8 mouse cellular contexts compared by ENCODE assay signal in the genomic region with DNA sequence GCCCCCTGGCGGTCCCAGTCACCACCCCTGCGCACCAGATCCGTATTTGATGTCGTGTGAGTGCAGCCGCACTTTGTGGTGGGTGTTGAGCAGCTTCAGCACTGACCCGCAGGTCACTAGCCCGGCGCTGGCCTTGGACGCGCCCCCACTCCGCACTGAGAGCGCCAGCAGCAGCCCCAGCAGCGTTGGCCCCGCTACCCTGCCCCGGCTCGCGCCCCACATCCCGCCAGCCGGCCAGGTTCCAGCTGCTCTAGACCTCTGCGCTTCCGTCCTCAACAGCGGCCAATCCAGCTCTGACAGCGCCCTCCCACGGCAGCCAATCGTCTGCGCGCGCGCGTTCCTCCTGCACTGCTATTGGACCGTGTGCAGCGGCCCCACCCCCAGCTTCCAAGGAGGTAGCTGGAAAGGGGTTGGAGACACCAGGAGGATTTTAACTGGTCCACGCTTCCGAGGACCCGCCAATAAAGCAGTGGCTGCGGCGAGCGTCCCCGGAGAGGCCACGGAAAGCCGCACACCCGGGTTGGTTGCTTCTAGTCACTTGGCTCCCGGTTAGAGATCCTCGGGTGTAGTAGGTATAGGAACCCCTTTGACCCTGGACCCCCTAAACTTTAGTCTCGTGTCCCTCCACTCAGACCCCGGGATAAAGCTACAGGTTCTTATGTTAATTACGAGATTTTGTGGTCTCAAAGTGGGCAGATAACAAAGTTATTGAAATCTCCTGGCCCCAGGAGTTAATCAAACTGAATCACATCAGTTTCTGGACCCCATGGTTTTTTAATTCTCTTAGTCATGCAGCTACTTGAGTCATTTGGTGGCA. TPM values are rescaled to one million over a fixed set of nuclear protein-coding genes. Genes with fewer than 3 reads are reported as not detected.
DNase-seq lines count a peak whose midpoint lies in the region; ATAC-seq and TF ChIP-seq lines count a peak whose summit lies in the region.

Gene Sdf2l1, minus strand, starts transcription at position 295 of the 817 bp plus-strand sequence.

- WGBS in forebrain, embryonic 10.5 days: under 1% methylated on average over 47 of the region's 47 CpGs
- WGBS in heart, embryonic 15.5 days: under 1% methylated on average over 47 of the region's 47 CpGs
- WGBS in liver, embryonic 14.5 days (ENCODE audit: insufficient replicate concordance): under 1% methylated on average over 47 of the region's 47 CpGs
- under 1% methylated on average over 47 of the region's 47 CpGs for WGBS in neural tube, embryonic 11.5 days
- under 1% methylated on average over 46 of the region's 47 CpGs for WGBS in stomach, postnatal 0 days

- DNase-seq in c-Kit-negative CD71-positive TER-119-positive erythroid progenitor cells, embryonic 14.5 days (ENCODE audit: low read depth, low spot score): peak; percentile 96
- DNase-seq in forebrain, embryonic 10.5 days (ENCODE audit: extremely low spot score, low spot score): peak; percentile 99
- DNase-seq in kidney, postnatal 25 days: peak; percentile 98
- DNase-seq in liver, embryonic 14.5 days (ENCODE audit: low read depth in 3 of 3, low spot score in 3 of 3): peak; percentile 96 to 97 (median 97)
- peak; percentile 99 for DNase-seq in neural tube, embryonic 11.5 days (ENCODE audit: low spot score)
- peak; percentile 99 for DNase-seq in stomach, postnatal 0 days (ENCODE audit: low spot score)

- TF ChIP-seq CTCF in liver, embryonic 14.5 days (IDR thresholded peaks at IDR 0.05; ENCODE audit: low read depth): peak; percentile 78
- TF ChIP-seq CTCF in stomach, postnatal 0 days (IDR thresholded peaks at IDR 0.05; ENCODE audit: low read depth): peak; percentile 48; the same call in 1 of the 2 replicates

- ATAC-seq in CD4-positive, CD25-positive, alpha-beta regulatory T cell, adult 4 months: peak; percentile 97
- peak; percentile 97 for ATAC-seq in heart, embryonic 15.5 days (replicated peaks; ENCODE audit: insufficient number of reproducible peaks, insufficient read depth, low FRiP score, low read depth)
- peak; percentile 98 for ATAC-seq in liver, embryonic 14.5 days (ENCODE audit: insufficient read depth)
- ATAC-seq in neural tube, embryonic 11.5 days (ENCODE audit: insufficient read depth, low FRiP score, low TSS enrichment): peak; percentile 99
- ATAC-seq in stomach, postnatal 0 days (ENCODE audit: low FRiP score, low TSS enrichment): peak; percentile 99

- H3K4me3 ChIP-seq in forebrain, embryonic 10.5 days: peak within 1 kb of the TSS; percentile 82
- H3K4me3 ChIP-seq in heart, embryonic 15.5 days: peak within 1 kb of the TSS; percentile 86
- H3K4me3 ChIP-seq in liver, embryonic 14.5 days (ENCODE audit: insufficient read depth in 1 of 2, low read depth in 2 of 2, low read length in 2 of 2): peak within 1 kb of the TSS; percentile 76 to 83
- H3K4me3 ChIP-seq in neural tube, embryonic 11.5 days (ENCODE audit: low read depth, low read length): peak within 1 kb of the TSS; percentile 69
- peak within 1 kb of the TSS; percentile 76 for H3K4me3 ChIP-seq in stomach, postnatal 0 days (ENCODE audit: low read depth, low read length)

- H3K4me2 ChIP-seq in heart, embryonic 15.5 days: peak within 1 kb of the TSS; percentile 98
- H3K4me2 ChIP-seq in liver, embryonic 14.5 days (ENCODE audit: low read depth): peak within 1 kb of the TSS; percentile 100
- H3K4me2 ChIP-seq in neural tube, embryonic 11.5 days (ENCODE audit: low read depth): peak within 1 kb of the TSS; percentile 82
- H3K4me2 ChIP-seq in stomach, postnatal 0 days (replicated peaks; ENCODE audit: low read depth): peak within 1 kb of the TSS; percentile 99

- 0 out of 2 replicates have a peak, but pooled peaks cover 3% of the 10 kb centered on the region for H3K27me3 ChIP-seq in forebrain, embryonic 10.5 days (ENCODE audit: poor library complexity, severe bottlenecking)
- no peaks in the 10 kb centered on the region for H3K27me3 ChIP-seq in heart, embryonic 15.5 days
- no peaks in the 10 kb centered on the region for H3K27me3 ChIP-seq in liver, embryonic 14.5 days (ENCODE audit: control insufficient read depth, insufficient read depth, low read length)
- H3K27me3 ChIP-seq in neural tube, embryonic 11.5 days (ENCODE audit: control insufficient read depth, insufficient read depth, low read length): no peaks in the 10 kb centered on the region
- H3K27me3 ChIP-seq in stomach, postnatal 0 days (ENCODE audit: control insufficient read depth, insufficient read depth, low read length): no peaks in the 10 kb centered on the region

- H3K9me3 ChIP-seq in forebrain, embryonic 10.5 days: no peaks in the 10 kb centered on the region
- H3K9me3 ChIP-seq in heart, embryonic 15.5 days (replicated peaks): no peaks in the 10 kb centered on the region
- H3K9me3 ChIP-seq in liver, embryonic 14.5 days (ENCODE audit: control insufficient read depth, low read length): no peaks in the 10 kb centered on the region
- no peaks in the 10 kb centered on the region for H3K9me3 ChIP-seq in neural tube, embryonic 11.5 days (ENCODE audit: control insufficient read depth, low read length)
- no peaks in the 10 kb centered on the region for H3K9me3 ChIP-seq in stomach, postnatal 0 days (ENCODE audit: control insufficient read depth, low read length)

- peak within 1 kb of the TSS; percentile 74 for H3K9ac ChIP-seq in heart, embryonic 15.5 days
- H3K9ac ChIP-seq in liver, embryonic 14.5 days (replicated peaks): peak within 1 kb of the TSS; percentile 88
- peak within 1 kb of the TSS; percentile 75 for H3K9ac ChIP-seq in neural tube, embryonic 11.5 days (ENCODE audit: low read length)
- peak within 1 kb of the TSS; percentile 62 for H3K9ac ChIP-seq in stomach, postnatal 0 days (ENCODE audit: low read length)

- H3K36me3 ChIP-seq in forebrain, embryonic 10.5 days (replicated peaks): peaks cover 14% of the 10 kb centered on the region
- no peaks in the 10 kb centered on the region for H3K36me3 ChIP-seq in heart, embryonic 15.5 days
- no peaks in the 10 kb centered on the region for H3K36me3 ChIP-seq in liver, embryonic 14.5 days (replicated peaks; ENCODE audit: control insufficient read depth, insufficient read depth, low read depth)
- no peaks in the 10 kb centered on the region for H3K36me3 ChIP-seq in neural tube, embryonic 11.5 days (ENCODE audit: control insufficient read depth, insufficient read depth, low read length)
- no peaks in the 10 kb centered on the region for H3K36me3 ChIP-seq in stomach, postnatal 0 days (ENCODE audit: control insufficient read depth, insufficient read depth, low read length)

- H3K27ac ChIP-seq in forebrain, embryonic 10.5 days: peak within 1 kb of the TSS; percentile 93
- peak within 1 kb of the TSS; percentile 57 for H3K27ac ChIP-seq in heart, embryonic 15.5 days
- H3K27ac ChIP-seq in liver, embryonic 14.5 days: peak within 1 kb of the TSS; percentile 48
- H3K27ac ChIP-seq in neural tube, embryonic 11.5 days (ENCODE audit: low read depth, low read length): peak within 1 kb of the TSS; percentile 76
- peak within 1 kb of the TSS; percentile 67 for H3K27ac ChIP-seq in stomach, postnatal 0 days (replicated peaks)

- H3K4me1 ChIP-seq in forebrain, embryonic 10.5 days: peaks cover 25% of the 10 kb centered on the region
- peaks cover 15% of the 10 kb centered on the region for H3K4me1 ChIP-seq in heart, embryonic 15.5 days (replicated peaks)
- peaks cover 9 to 11% of the 10 kb centered on the region in 2 experiments for H3K4me1 ChIP-seq in liver, embryonic 14.5 days (replicated peaks; ENCODE audit: control insufficient read depth in 2 of 2, insufficient read depth in 2 of 2, low read length in 1 of 2)
- peaks cover 2% of the 10 kb centered on the region; the same call in 1 of the 2 replicates for H3K4me1 ChIP-seq in neural tube, embryonic 11.5 days (ENCODE audit: control insufficient read depth, insufficient read depth, low read length)
- H3K4me1 ChIP-seq in stomach, postnatal 0 days (replicated peaks; ENCODE audit: control insufficient read depth, insufficient read depth): 0 out of 2 replicates have a peak, but pooled peaks cover 2% of the 10 kb centered on the region

- no peak for TF ChIP-seq EP300 in liver, embryonic 14.5 days (IDR thresholded peaks at IDR 0.05; ENCODE audit: low read depth)
- no peak for TF ChIP-seq EP300 in stomach, postnatal 0 days (optimal IDR thresholded peaks at IDR 0.05)

RNA-seq across cellular contexts. Expression of gene Sdf2l1, which starts in this region (rescaled TPM):
- 10 to 100 TPM; 19.7 to 22.9 TPM for polyA plus RNA-seq in CD4-positive, CD25-positive, alpha-beta regulatory T cell, adult 4 months (2017; shearing (Covaris generic))
- polyA plus RNA-seq in forebrain, embryonic 10.5 days (2016; fragmentation: Nextera tagmentation; extraction: Ambion mirVana): 110 and 118 TPM in 2 replicates
- 41.7 and 58.8 TPM in 2 replicates for polyA plus RNA-seq in heart, embryonic 15.5 days (2015; fragmentation: Nextera tagmentation; extraction: Ambion mirVana)
- polyA plus RNA-seq in liver, embryonic 14.5 days (2012; rRNA removed): 22.4 and 23.3 TPM in 2 replicates
- polyA plus RNA-seq in liver, embryonic 14.5 days (2014; fragmentation: Nextera tagmentation; extraction: Ambion mirVana): 38.3 and 41.0 TPM in 2 replicates
- polyA plus RNA-seq in neural tube, embryonic 11.5 days (2014; fragmentation: Nextera tagmentation; extraction: Ambion mirVana): 65.7 and 72.2 TPM in 2 replicates
- polyA plus RNA-seq in stomach, postnatal 0 days (2015; fragmentation: Nextera tagmentation; extraction: Ambion mirVana): 170 and 176 TPM in 2 replicates

Comparison
In these comparisons a context has a peak if more than half of its experiments do, and no peak if none do; other contexts are left out.
1. Peak in every context shown above with its lines: DNase-seq, ATAC-seq, H3K4me3 ChIP-seq and H3K27ac ChIP-seq.